Mouse (Mus musculus): Measurements from ENCODE around the gene Vmn1r78.
"Not testable (repeated sequence)": the region's sequence is repeated elsewhere in the genome, so short reads cannot be mapped to it uniquely, and the experiment has no call there.

Gene Vmn1r78

DNA sequence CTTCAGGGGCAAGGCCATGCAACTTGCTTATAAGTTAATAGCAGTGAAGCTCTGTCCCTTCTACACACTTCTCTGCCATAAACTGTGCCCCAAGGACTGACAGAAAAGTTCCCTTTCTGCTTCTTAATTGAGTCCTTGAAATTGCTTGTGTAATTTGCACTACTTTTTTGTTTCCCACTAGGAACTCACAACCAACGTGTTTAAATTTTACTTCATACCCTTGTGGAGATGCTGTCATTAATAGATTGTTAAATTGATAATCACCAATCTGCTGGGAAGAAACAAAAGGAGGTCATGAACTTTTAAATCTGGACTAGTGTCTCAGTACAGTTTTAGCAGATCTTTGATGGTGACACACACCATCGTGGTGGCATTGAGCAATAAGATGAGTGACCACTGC, at the start of gene Vmn1r78:
Gene Vmn1r78 (plus strand): TSS at position 301 of the 400 bp plus-strand sequence.
- DNase-seq (ENCODE audit: low spot score in 2 of 2), result no peak

- not testable (repeated sequence) for DNase-seq (ENCODE audit: low spot score in 2 of 2)
These were observed 6.4 kb downstream of the Vmn1r78 start for GRCm38 (mm10) chr7:12156463-12156862.

DNA sequence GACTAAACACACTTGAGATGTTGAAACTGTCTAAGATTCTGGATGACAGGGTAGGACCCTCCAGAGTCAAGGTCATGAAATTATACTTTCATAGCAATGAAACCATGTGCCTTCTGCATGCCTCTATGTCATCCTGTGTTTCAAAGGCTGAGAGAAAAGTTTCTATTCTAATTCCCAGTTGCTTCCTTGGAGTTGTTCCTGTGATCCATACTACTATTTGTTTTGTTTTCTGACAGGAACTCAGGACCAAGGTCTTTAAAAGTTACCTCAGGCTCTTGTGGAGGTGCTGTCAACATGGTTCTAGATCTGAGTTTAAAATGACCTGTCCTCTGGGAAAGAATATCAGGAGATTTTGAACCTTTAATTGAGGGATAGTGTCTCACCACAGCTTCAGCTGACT, 20.9 kb downstream of the Vmn1r78 start, which contains the start of gene Vmn1r79:
Gene Vmn1r79 (plus strand): TSS at position 301 of the 400 bp plus-strand sequence.
- not testable (repeated sequence) for DNase-seq (ENCODE audit: low spot score in 2 of 2)

DNA sequence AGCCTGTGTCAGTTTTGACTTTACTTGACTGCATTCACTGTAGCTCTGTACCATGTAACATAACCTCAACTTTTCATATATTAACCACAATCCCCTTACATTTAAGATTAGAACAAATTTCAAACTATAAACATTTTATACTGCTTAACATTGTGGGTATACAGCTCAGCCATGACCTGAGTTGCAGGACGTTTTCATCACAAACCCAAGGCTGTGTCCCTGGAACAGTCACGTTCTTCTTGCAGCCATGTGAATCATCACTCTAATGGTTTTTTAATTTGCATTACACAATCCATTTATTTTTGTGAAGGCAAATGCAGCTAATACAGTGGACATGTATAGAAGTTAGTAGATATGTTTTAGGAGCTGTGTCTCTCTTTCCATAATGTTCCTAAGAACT, 22.9 kb downstream of the Vmn1r78 start:
- DNase-seq (ENCODE audit: low spot score in 2 of 2), result not testable (repeated sequence)

GRCm38 (mm10) chr7:12188986-12189385, 38.9 kb downstream of the Vmn1r78 start, which contains the start of gene Vmn1r80:
Gene Vmn1r80, plus strand, starts transcription at chr7:12189286.
- DNase-seq (ENCODE audit: low spot score in 2 of 2), result no peak

- DNase-seq (ENCODE audit: low spot score in 2 of 2), result no peak
These were observed 54.1 kb downstream of the Vmn1r78 start for GRCm38 (mm10) chr7:12204141-12204540.
